Mouse (Mus musculus): Measurements from ENCODE around the gene Tcf15.

DNA sequence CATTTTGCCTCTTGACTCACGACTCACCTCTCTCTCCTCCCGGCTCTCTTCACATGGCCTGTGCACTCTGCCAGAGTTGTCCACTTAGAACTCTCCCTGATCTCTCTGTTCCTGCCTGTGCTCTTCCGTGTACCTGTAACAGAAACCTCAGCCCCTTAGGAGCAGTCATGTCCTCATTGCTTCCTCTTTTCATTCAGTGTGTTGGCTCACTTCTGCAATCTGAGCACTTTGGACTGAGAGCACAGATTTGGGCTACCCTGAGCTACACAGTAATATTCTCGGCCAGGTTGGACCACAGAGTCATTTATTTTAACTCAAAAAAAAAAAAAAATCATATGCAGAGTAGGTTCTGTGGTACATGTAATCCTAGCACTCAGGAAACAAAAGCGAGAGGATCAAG, 43.8 kb downstream of the Tcf15 start:
- no peak for TF ChIP-seq POLR2A (IDR thresholded peaks at IDR 0.05; ENCODE audit: insufficient read length, low read depth)
- no peak for TF ChIP-seq POLR2AphosphoS2 (IDR thresholded peaks at IDR 0.05; ENCODE audit: insufficient read length, low read depth)
- no peak for TF ChIP-seq USF1 (IDR thresholded peaks at IDR 0.05; ENCODE audit: low read depth)
- no peak for TF ChIP-seq CEBPB (IDR thresholded peaks at IDR 0.05; ENCODE audit: insufficient read depth, poor library complexity, severe bottlenecking)
- no peak for TF ChIP-seq MAX (IDR thresholded peaks at IDR 0.05; ENCODE audit: low read depth)
- TF ChIP-seq MYOD1 (IDR thresholded peaks at IDR 0.05; ENCODE audit: control insufficient read depth in 1 of 3, insufficient read length in 2 of 3, low read depth in 2 of 3) = no peak
- no peak for TF ChIP-seq REST (IDR thresholded peaks at IDR 0.05; ENCODE audit: insufficient read depth, insufficient read length)
- no peak for TF ChIP-seq E2F4 (IDR thresholded peaks at IDR 0.05; ENCODE audit: insufficient read depth)
- no peak for TF ChIP-seq TCF12 (IDR thresholded peaks at IDR 0.05; ENCODE audit: insufficient read depth, poor library complexity, severe bottlenecking)
- no peak for TF ChIP-seq TCF3 (IDR thresholded peaks at IDR 0.05; ENCODE audit: insufficient read length, low read depth)
- TF ChIP-seq MYOG (IDR thresholded peaks at IDR 0.05; ENCODE audit: control insufficient read depth in 1 of 3, insufficient read depth in 1 of 3, insufficient read length in 2 of 3, low read depth in 2 of 3) = no peak
